Mouse (Mus musculus): ENCODE data around the gene ccdc198.

ccdc198 gene

DNA sequence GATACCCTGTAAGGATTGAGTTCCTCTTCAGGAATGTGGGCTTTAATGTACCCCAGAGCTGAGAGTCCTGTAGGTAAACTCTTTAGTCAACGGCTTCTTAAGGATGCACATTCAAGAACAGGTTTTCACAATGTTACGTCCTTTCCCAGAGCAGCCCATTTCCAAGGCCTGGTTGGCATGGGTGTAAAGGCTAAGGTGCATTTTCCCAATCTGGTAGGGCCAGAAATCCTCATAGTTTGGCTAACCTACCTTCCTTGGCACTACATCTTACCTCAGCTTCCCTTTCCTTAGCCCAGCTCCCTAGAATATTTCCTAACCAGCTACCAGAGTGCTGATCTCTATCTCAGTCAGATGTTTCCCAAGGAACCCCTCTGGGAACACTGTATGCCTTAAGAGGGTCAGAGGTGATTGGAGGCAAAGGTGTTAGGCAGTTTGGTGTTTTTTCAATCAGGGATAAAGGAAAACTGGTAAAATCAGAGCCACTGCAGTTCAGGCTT lies 48.2 kb downstream of the ccdc198 start:
- DNase-seq (ENCODE audit: low spot score in 2 of 2), result no peak

DNA sequence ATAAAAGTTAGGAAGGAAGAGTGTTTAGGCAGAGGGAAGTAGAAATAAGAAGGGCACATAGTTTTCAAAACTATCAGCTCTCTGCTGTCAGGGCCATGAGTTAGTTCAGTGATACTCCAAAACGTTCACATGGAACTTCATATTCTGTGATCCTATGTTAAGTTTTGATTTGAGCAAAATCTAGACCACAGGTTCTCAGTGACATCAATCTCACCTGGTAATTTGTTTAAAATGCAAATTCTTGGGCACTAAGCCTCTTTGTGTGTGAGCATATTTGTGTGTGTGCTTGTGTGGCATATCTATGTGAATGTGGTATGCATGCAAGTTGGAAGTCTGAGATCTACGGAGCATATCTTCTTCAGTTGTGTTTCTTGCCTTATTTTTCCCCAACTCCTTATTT lies 59.0 kb downstream of the ccdc198 start:
- DNase-seq (ENCODE audit: low spot score in 2 of 2), result no peak

DNA sequence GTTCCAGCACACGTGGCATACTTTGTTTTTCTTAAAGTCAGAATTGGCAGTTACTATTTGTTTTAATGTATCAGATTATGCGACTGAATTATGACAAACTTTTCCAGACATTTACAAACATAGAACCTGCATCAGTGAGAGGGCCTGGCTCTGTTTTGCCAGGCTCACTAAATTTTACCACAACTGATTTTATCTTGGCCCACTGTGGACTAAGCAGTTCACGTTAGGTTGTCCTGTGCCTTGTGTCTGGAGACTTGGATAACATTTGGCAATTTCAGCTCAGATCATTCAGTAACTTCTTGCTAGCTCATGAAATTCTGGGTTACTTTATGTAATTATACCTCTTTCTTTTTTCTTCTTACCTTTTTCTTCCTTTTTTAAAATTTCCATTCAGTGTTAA lies 65.5 kb downstream of the ccdc198 start:
- DNase-seq (ENCODE audit: low spot score in 2 of 2), result no peak

- no peak for DNase-seq (ENCODE audit: low spot score in 2 of 2)
Measured at GRCm38 (mm10) chr14:49173290-49174135, 71.8 kb downstream of the ccdc198 start.

DNA sequence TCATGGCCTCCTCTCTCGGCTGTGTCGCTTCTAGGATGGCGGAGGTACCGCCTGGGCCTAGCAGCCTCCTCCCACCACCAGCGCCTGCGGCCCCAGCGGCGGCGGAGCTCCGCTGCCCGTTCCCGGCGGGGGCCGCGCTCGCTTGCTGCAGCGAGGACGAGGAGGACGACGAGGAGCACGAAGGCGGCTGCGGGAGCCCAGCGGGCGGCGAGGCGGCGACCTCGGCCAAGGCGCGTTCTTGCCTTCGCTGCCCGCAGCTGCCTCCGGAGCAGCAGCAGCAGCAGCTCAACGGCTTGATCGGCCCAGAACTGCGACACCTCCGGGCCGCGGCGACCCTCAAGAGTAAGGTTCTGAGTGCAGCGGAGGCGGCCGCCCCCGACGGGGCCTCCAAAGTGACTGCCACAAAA lies 72.7 kb downstream of the ccdc198 start:
- DNase-seq (ENCODE audit: low spot score in 2 of 2), result peak in 1 of 2 experiments; percentile 54

GRCm38 (mm10) chr14:49171867-49172581 lies 73.2 kb downstream of the ccdc198 start, which contains the start of gene Naa30:
Gene Naa30, plus strand, starts transcription at chr14:49172226.
- peak; percentile 84 to 91 for DNase-seq (ENCODE audit: low spot score in 2 of 2)

DNA sequence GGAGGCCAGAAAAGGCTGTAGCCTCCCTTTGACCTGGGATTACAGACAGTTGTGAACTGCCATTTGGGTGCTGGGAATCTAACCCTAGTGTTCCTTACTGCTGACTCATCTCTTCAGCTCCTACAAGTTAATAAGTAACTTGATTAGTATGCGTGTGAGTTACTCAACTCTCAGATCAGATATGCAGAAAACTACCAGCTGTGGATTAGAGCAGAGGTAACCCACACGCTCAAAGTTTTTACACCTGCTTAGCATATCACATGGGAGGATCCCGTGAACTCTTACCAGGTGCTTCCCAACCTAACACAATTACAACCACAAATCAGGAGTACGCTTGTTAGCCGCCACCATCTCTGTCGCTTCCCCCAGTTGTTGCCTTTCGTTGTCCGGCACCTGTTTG lies 74.0 kb downstream of the ccdc198 start:
- DNase-seq (ENCODE audit: low spot score in 2 of 2), result no peak
